Mouse (Mus musculus): ENCODE data around the gene Egln3.

- TF ChIP-seq CTCF (IDR thresholded peaks at IDR 0.05; ENCODE audit: low read depth, low read length) (no peak), POLR2A (IDR thresholded peaks at IDR 0.05; ENCODE audit: extremely low read depth, insufficient read depth, low read length) (no peak)
These were observed 25.3 kb downstream of the Egln3 start for GRCm38 (mm10) chr12:54178323-54178722.
